Mouse (Mus musculus): Measurements from ENCODE around the gene Mapk8ip2. TPM values are rescaled to one million over a fixed set of nuclear protein-coding genes. Genes with fewer than 3 reads are reported as not detected.

Gene Mapk8ip2
- polyA plus RNA-seq, 1 experiment, result not detected

DNA sequence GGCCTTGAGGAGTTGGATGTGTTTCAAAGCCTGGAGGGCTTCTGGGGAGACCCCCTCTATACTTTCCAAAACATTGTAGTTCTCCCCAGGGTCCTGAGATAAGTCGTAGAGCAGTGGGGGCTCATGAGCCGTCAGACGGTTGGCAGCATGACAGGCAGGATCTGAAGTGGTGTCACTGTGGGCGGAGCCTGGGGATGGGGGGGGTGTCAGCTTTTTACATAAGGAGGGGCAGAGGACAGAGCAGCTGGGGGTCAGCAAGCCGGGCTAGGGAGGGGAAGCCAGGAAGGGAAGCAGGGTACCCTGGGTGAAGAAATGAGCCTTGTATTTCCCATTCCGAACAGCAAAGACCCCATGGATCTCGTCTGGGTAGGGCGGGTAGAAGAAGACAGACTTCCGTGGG is 19.7 kb downstream of the Mapk8ip2 start:
- Histone ChIP-seq H3K27ac (ENCODE audit: control insufficient read depth, insufficient read depth, low read depth, low read length, poor library complexity) (no peak overlapping the region), H3K4me1 (ENCODE audit: control insufficient read depth, insufficient read depth, low read length) (no peaks in the 10 kb centered on the region; the same call in 1 of the 2 replicates), H3K4me3 (replicated peaks; ENCODE audit: control insufficient read depth, low read depth, low read length) (no peak overlapping the region)
- TF ChIP-seq POLR2A (IDR thresholded peaks at IDR 0.05; ENCODE audit: borderline replicate concordance, control insufficient read depth, low read depth, low read length), result no peak
- no peak for TF ChIP-seq CTCF (IDR thresholded peaks at IDR 0.05; ENCODE audit: control insufficient read depth, insufficient read depth, low read length)
- 81% methylated on average over 9 of the region's 9 CpGs for WGBS

DNA sequence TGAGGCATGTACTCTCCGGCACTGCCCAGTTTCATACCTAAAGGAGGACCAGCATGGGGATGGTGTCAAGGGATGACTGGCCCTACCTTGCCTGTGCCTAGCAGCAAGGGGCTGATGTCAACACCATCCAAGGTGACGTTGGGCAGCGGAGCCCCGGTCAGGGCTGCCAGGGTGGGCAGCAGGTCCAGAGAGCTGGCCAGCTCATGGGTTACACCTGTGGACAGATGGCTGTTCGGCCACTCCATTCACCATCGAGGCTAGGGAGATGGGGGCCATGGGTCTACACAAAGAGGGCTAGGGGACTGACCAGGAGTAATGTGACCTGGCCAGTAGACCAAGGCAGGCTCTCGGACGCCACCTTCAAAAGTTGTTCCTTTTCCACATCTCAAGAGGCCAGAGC is 20.2 kb downstream of the Mapk8ip2 start:
- no peak overlapping the region for H3K4me3 ChIP-seq (replicated peaks; ENCODE audit: control insufficient read depth, low read depth, low read length)
- TF ChIP-seq POLR2A (IDR thresholded peaks at IDR 0.05; ENCODE audit: borderline replicate concordance, control insufficient read depth, low read depth, low read length) (no peak), CTCF (IDR thresholded peaks at IDR 0.05; ENCODE audit: control insufficient read depth, insufficient read depth, low read length) (no peak)
- 91% methylated on average over 8 of the region's 8 CpGs for WGBS
- H3K27ac ChIP-seq (ENCODE audit: control insufficient read depth, insufficient read depth, low read depth, low read length, poor library complexity), result no peak overlapping the region
- H3K4me1 ChIP-seq (ENCODE audit: control insufficient read depth, insufficient read depth, low read length), result no peaks in the 10 kb centered on the region; the same call in 1 of the 2 replicates

DNA sequence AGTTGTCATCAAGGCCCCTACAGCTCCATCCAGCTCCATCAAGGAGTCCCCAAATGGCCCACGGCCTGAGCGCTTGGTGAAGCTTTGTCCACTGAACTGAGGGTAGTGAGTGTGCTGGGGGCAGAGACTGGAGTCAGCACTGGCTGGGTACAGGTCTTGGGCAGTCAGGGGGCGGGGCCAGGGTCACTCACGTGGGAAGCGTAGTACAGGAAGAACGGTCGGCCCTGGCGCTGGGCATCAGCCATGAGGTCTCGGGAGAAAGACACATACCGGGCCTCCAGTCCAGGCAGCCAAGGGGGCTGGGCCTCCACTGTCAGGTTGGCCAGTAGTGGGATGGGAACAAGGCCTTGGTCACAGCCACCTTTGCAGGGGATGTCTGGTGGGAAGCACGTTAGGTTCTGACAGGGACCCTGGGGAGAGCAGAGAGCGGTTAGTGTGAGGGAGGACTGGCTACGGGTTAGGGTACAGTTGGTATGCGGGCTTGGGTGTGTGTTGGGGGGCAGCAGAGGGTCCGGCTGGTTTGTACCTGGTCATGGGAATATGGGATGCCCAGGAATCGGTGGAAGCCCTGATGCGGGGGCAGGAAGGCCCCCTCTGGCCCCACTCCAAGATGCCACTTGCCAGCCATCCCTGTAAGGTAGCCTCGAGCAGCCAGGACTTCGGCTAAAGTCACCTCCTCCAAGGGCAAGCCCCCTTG is 21.0 kb downstream of the Mapk8ip2 start:
- Histone ChIP-seq H3K4me1 (ENCODE audit: control insufficient read depth, insufficient read depth, low read length) (no peaks in the 10 kb centered on the region; the same call in 1 of the 2 replicates), H3K27ac (ENCODE audit: control insufficient read depth, insufficient read depth, low read depth, low read length, poor library complexity) (no peak overlapping the region), H3K4me3 (replicated peaks; ENCODE audit: control insufficient read depth, low read depth, low read length) (no peak overlapping the region)
- TF ChIP-seq CTCF (IDR thresholded peaks at IDR 0.05; ENCODE audit: control insufficient read depth, insufficient read depth, low read length), result no peak
- peak; percentile 16; the same call in 1 of the 2 replicates for TF ChIP-seq POLR2A (IDR thresholded peaks at IDR 0.05; ENCODE audit: borderline replicate concordance, control insufficient read depth, low read depth, low read length)
- 91% methylated on average over 19 of the region's 19 CpGs for WGBS

DNA sequence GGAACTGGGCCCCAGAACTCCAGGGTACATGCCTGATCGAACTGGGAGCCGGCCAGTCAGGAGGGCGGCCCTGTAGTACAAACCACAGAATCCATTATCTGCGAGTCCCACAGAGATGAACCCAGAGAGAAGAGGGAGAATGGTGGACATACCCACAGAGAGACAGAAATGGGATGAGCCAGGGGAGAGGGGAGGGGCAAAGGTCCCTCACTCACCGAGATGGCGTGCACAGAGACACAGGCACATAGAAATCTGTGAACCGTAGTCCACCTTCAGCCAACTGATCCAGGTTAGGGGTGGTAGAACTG is 21.5 kb downstream of the Mapk8ip2 start:
- H3K4me3 ChIP-seq (replicated peaks; ENCODE audit: control insufficient read depth, low read depth, low read length), result no peak overlapping the region
- no peak for TF ChIP-seq CTCF (IDR thresholded peaks at IDR 0.05; ENCODE audit: control insufficient read depth, insufficient read depth, low read length)
- TF ChIP-seq POLR2A (IDR thresholded peaks at IDR 0.05; ENCODE audit: borderline replicate concordance, control insufficient read depth, low read depth, low read length), result no peak

DNA sequence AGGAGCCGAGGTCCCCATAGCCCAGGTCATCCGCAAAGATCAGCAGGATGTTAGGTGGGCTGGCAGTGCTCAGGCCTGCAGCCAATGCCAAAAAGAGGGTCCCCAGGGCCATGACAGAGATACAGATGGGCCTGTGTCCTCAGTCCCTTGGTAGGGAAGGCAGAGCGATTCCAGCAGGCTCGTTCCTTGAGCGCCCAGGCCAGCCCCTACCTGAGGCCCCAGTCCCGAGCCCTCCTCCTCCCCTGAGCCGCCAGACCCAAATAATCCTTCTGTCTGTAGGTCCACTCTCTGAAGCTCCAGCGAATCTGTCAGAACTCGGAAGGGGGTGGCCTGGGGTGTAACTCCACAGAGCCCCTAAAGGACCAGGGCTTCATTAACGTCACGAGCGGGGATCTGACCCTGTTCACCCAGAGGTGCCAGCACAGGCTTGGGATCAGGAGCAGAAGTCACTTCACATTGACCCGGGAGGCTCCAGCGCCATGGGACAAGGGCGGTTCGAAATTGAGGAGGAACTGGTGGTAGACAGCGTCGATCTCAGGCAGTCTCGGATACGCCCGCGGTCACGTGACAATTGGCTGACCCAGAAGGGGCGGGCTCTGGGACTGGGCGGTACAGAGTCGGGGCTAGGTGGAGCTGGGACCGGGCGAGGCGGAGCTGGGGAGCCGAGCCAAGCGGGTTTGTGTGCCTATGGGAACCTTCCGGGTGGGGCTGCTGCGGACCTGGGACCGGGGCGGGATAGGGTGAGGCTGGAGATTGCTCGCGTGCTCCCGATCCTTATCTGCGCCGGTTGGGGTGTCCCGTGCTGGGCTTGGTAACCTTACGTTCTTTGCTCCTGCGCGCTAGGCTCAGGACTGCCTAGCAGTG is 22.1 kb downstream of the Mapk8ip2 start:
- TF ChIP-seq POLR2A (IDR thresholded peaks at IDR 0.05; ENCODE audit: borderline replicate concordance, control insufficient read depth, low read depth, low read length) (peak; percentile 82; the same call in 1 of the 2 replicates), CTCF (IDR thresholded peaks at IDR 0.05; ENCODE audit: control insufficient read depth, insufficient read depth, low read length) (no peak)
- H3K27ac ChIP-seq (ENCODE audit: control insufficient read depth, insufficient read depth, low read depth, low read length, poor library complexity), result peak overlapping the region; percentile 20
- H3K4me1 ChIP-seq (ENCODE audit: control insufficient read depth, insufficient read depth, low read length), result peaks cover 2% of the 10 kb centered on the region; the same call in 1 of the 2 replicates
- 9% methylated on average over 44 of the region's 44 CpGs for WGBS
- peak overlapping the region; percentile 86 for H3K4me3 ChIP-seq (replicated peaks; ENCODE audit: control insufficient read depth, low read depth, low read length)

More for the DNA sequence above, 21.5 kb downstream of the Mapk8ip2 start:
- no peak overlapping the region for H3K27ac ChIP-seq (ENCODE audit: control insufficient read depth, insufficient read depth, low read depth, low read length, poor library complexity)
- 67% methylated on average over 7 of the region's 7 CpGs for WGBS
- H3K4me1 ChIP-seq (ENCODE audit: control insufficient read depth, insufficient read depth, low read length), result peaks cover under 1% of the 10 kb centered on the region; the same call in 1 of the 2 replicates

DNA sequence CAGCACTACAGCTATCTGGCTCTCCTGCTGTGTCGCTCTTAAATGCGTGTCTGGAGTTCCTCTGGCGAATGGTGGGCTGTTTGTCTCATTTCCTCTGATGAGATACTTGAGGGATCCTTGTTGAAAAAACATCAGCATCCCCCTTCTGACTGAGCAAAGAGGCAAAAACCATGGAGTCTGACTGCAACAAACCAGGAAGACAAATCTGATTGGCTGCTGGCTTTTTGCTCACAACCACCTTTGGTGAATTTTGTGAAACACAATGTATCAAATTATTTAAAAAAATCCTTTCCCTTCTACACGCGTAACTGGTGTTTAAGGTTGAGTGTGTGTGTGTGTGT is 22.7 kb downstream of the Mapk8ip2 start:
- WGBS, result 1% methylated on average over 5 of the region's 5 CpGs
- Histone ChIP-seq H3K4me3 (replicated peaks; ENCODE audit: control insufficient read depth, low read depth, low read length) (peak overlapping the region; percentile 86), H3K4me1 (ENCODE audit: control insufficient read depth, insufficient read depth, low read length) (peaks cover 2% of the 10 kb centered on the region; the same call in 1 of the 2 replicates), H3K27ac (ENCODE audit: control insufficient read depth, insufficient read depth, low read depth, low read length, poor library complexity) (peak overlapping the region; percentile 20)
- TF ChIP-seq POLR2A (IDR thresholded peaks at IDR 0.05; ENCODE audit: borderline replicate concordance, control insufficient read depth, low read depth, low read length) (no peak), CTCF (IDR thresholded peaks at IDR 0.05; ENCODE audit: control insufficient read depth, insufficient read depth, low read length) (no peak)

DNA sequence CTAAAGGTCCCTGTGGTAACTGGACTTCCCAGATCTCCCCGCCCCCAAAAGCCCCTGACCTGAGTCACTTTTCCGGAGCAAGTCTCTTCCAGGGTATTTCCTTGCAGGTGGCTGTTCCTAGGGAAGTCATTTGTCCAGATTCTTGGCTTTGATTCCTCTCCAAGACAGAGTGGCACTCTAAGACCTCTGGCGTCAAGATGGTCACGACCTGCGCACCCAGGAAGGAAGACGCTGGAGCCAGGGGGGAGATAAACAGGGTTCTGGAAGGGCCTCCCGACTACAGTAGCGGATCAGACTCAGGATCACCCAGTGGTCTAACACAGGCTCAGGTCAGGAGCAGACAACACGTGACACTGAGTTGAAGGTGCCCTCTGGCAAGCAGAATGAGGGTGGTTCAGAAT is 23.4 kb downstream of the Mapk8ip2 start, which contains the start of gene Arsa:
Arsa (minus strand) TSS at position 335 of the 401 bp plus-strand sequence.
- peak within 1 kb of the TSS; percentile 86 for H3K4me3 ChIP-seq (replicated peaks; ENCODE audit: control insufficient read depth, low read depth, low read length)
- peak within 1 kb of the TSS; percentile 20 for H3K27ac ChIP-seq (ENCODE audit: control insufficient read depth, insufficient read depth, low read depth, low read length, poor library complexity)
- TF ChIP-seq POLR2A (IDR thresholded peaks at IDR 0.05; ENCODE audit: borderline replicate concordance, control insufficient read depth, low read depth, low read length) (no peak), CTCF (IDR thresholded peaks at IDR 0.05; ENCODE audit: control insufficient read depth, insufficient read depth, low read length) (no peak)
- peaks cover 2% of the 10 kb centered on the region; the same call in 1 of the 2 replicates for H3K4me1 ChIP-seq (ENCODE audit: control insufficient read depth, insufficient read depth, low read length)
- WGBS, result 71% methylated on average over 9 of the region's 9 CpGs

DNA sequence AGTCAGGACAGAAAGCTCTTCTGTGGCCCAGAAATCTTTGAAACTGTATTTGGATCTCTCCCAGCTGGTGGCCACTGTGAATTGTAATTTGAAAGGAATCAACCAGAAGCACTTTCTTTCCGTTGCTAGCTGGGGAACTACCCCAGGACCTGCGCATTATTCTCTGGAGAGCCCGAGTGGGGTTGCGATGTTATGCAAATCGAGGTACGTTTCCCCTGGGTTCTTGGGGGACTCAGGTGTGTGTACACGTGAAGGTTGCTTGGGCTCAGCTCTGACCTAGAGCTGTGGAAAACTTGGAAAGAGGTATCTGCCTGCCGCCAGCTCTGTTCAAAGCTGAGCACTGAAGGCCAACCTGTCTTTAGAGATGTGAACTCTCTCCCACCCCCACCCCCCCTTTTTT is 24.1 kb downstream of the Mapk8ip2 start:
- Histone ChIP-seq H3K27ac (ENCODE audit: control insufficient read depth, insufficient read depth, low read depth, low read length, poor library complexity) (no peak overlapping the region), H3K4me3 (replicated peaks; ENCODE audit: control insufficient read depth, low read depth, low read length) (no peak overlapping the region), H3K4me1 (ENCODE audit: control insufficient read depth, insufficient read depth, low read length) (peaks cover 2% of the 10 kb centered on the region; the same call in 1 of the 2 replicates)
- TF ChIP-seq POLR2A (IDR thresholded peaks at IDR 0.05; ENCODE audit: borderline replicate concordance, control insufficient read depth, low read depth, low read length) (no peak), CTCF (IDR thresholded peaks at IDR 0.05; ENCODE audit: control insufficient read depth, insufficient read depth, low read length) (no peak)
- 64% methylated on average over 8 of the region's 8 CpGs for WGBS

Measured in bone marrow, adult 2 months (tissue).